Mouse (Mus musculus): ENCODE measurements around the gene Ppp1r36.
"Not testable (repeated sequence)": the region's sequence is repeated elsewhere in the genome, so short reads cannot be mapped to it uniquely, and the experiment has no call there.

The Ppp1r36 gene

GRCm38 (mm10) chr12:76397281-76397680 lies 20.1 kb upstream of the Ppp1r36 start:
- DNase-seq (ENCODE audit: low spot score) = no peak

DNA sequence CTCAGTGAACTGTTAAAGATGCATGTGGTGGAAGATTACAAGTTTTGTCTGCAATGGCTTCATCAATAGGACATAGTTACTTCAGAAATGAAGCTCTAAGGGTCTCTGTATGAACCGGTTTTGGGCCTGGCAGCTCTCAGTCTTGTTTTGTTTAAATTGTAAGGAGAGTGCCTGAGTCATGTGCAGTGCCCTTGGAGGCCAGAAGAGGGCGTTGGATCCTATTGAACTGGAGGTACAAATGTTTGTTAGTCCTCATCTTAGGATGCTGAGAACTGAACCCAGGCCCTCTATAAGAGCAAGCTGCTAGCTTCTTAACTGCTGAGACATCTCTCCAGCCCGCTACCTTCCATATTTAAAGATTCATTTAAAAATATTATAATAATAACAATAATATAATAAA lies 15.7 kb upstream of the Ppp1r36 start:
- DNase-seq (ENCODE audit: low spot score) = no peak

- DNase-seq (ENCODE audit: low spot score) = peak; percentile 91
Measured at GRCm38 (mm10) chr12:76402991-76403885, 14.1 kb upstream of the Ppp1r36 start.

DNA sequence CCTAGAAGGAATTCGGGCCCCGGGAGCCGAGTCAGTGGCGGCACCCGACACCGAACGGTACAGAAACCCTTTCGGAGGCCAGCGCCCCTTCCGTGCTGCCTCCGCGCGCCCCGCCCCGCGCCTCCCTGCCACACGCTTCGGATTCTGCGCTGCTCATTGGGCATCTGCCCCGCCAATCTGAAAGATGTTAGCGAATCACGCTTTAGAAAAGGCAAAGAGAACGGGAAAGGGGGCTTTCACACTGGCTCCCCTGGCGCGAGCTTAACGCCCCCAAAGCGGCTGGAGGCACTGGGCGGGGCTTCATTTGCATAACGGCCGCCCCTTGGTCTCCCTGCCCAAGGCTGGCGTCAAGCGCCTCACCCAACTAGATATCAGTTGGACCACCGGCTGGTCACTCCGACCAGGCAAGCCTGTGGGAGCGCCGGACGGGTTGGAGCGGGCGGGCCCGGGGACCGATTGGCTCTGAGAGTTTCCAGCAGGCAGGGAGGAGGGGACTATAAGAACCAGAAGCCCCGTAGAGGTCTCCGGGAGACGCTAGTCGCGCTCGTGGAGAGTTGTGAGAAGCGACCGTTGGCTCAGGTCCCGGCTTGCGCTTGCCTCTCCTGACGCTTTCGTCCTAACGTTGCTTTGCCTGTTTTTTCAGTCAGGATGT lies 13.3 kb upstream of the Ppp1r36 start, which contains the start of gene Hspa2:
TSS of gene Hspa2 (plus strand) at position 291 of the 652 bp plus-strand sequence.
- DNase-seq (ENCODE audit: low spot score) = peak; percentile 100

GRCm38 (mm10) chr12:76404836-76405182 lies 12.5 kb upstream of the Ppp1r36 start:
- peak; percentile 29 for DNase-seq (ENCODE audit: low spot score)

DNA sequence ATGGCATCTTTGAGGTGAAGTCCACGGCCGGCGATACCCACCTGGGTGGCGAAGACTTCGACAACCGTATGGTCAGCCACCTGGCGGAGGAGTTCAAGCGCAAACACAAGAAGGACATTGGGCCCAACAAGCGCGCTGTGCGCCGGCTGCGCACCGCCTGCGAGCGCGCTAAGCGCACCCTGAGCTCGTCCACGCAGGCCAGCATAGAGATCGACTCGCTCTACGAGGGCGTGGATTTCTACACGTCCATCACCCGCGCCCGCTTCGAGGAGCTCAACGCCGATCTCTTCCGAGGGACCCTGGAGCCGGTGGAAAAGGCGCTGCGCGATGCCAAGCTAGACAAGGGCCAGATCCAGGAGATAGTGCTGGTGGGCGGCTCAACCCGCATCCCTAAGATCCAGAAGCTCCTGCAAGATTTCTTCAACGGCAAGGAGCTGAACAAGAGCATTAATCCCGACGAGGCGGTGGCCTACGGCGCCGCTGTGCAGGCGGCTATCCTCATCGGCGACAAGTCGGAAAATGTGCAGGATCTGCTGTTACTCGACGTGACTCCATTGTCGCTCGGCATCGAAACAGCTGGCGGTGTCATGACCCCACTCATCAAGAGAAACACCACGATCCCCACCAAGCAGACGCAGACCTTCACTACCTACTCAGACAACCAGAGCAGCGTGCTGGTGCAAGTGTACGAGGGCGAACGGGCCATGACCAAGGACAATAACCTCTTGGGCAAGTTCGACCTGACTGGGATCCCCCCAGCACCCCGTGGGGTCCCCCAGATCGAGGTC lies 12.0 kb upstream of the Ppp1r36 start:
- DNase-seq (ENCODE audit: low spot score) = peak; percentile 26

DNA sequence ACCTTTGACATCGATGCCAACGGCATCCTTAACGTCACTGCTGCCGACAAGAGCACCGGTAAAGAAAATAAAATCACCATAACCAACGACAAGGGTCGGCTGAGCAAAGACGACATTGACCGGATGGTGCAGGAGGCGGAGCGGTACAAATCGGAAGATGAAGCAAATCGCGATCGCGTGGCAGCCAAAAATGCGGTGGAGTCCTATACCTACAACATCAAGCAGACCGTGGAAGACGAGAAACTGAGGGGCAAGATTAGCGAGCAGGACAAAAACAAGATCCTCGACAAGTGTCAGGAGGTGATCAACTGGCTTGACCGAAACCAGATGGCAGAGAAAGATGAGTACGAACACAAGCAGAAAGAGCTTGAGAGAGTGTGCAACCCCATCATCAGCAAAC lies 11.4 kb upstream of the Ppp1r36 start:
- no peak for DNase-seq (ENCODE audit: low spot score)

- DNase-seq (ENCODE audit: low spot score) = no peak
Measured at GRCm38 (mm10) chr12:76407184-76407583, 10.2 kb upstream of the Ppp1r36 start.

GRCm38 (mm10) chr12:76409166-76409565 lies 8.2 kb upstream of the Ppp1r36 start:
- no peak for DNase-seq (ENCODE audit: low spot score)

- no peak for DNase-seq (ENCODE audit: low spot score)
Measured at GRCm38 (mm10) chr12:76415383-76416010, 1.8 kb upstream of the Ppp1r36 start.

DNA sequence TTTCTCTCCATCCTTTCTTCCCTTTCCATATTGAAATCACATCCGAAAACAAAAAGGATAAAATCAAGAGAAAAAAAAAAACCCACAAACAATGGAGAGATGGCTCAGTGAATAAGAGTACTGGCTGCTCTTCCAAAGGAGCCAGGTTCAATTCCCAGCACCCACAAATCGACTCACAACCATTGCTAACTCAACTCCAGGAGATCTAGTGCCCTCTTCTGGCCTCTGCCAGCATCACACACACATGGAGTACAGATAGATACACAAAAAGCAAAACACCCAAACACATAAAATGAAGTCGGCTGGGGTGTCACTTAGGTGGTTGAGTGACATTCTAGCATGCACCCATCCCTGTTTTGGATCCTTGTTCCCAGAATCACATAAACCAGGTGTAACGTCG lies 1.0 kb downstream of the Ppp1r36 start:
- DNase-seq (ENCODE audit: low spot score) = no peak

- no peak for DNase-seq (ENCODE audit: low spot score)
Measured at GRCm38 (mm10) chr12:76425256-76425655, 7.9 kb downstream of the Ppp1r36 start.

DNA sequence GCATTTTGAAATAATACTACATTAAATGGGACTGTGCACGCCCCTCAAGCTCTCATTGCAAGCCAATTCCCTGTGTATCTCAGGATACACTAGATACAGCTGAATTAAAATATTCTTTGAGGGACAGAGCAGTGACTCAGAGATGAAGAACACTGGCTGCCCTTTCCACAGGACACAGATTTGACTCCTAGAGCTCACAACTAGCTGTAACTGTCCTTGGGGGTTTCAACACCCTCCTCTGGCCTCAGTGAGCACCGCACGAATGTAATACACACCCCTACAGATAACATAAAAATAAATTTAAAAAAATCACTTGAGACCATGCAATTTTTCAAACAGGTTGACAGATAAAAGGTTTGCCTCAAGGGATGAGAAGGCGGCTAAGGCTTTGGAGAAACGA lies 10.2 kb downstream of the Ppp1r36 start:
- DNase-seq (ENCODE audit: low spot score) = no peak

DNA sequence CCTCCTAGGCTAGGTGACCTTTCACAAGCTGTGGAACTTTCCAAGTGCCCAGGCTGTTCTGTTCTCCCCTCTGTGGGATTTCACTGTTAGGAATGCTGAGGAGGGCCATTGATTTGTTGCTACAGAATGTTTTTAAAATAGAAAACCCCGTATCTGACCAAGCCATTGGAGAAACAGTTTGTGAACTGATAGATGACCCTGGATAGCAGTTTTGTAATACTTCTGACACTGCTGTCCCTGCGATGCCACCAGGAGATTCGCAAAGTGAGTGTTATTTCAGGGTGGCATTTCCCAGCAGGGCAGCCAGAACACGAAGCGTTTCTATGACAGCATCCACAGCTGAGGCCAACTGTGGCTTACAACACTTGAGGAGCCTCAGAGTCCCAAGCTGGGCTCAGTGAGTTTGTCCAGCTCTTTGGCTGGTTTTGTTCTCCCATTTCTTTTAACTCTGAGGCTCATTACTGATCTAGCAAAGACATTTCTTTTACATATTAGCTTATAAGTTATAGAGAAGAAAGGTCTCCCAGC lies 13.6 kb downstream of the Ppp1r36 start:
- no peak for DNase-seq (ENCODE audit: low spot score)

- DNase-seq (ENCODE audit: low spot score) = no peak
Measured at GRCm38 (mm10) chr12:76431431-76431830, 14.1 kb downstream of the Ppp1r36 start.

GRCm38 (mm10) chr12:76434111-76434510 lies 16.8 kb downstream of the Ppp1r36 start:
- no peak for DNase-seq (ENCODE audit: low spot score)

DNA sequence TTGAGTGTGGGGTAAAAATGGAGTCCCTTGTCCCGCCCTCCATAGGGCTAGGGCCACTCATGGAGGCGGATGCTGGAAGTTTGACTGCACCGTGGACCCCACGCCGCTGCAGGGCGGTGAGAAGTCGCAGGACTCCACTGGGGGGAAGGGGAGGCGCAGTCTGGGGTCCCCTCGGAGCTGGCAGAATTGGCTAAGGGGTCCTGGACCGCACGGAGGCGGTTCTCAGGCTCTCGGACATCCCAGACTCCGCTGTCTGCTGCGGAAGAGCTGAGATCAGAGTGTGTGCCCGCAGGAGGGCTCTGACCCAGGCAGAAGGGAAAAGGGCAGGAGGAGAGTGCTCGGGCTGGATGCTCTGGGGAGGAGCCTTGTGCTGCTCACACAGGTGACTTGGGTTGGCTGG lies 17.7 kb downstream of the Ppp1r36 start:
- DNase-seq (ENCODE audit: low spot score) = no peak

- no peak for DNase-seq (ENCODE audit: low spot score)
Measured at GRCm38 (mm10) chr12:76435549-76435948, 18.2 kb downstream of the Ppp1r36 start.

GRCm38 (mm10) chr12:76443488-76443887 lies 26.1 kb downstream of the Ppp1r36 start:
- not testable (repeated sequence) for DNase-seq (ENCODE audit: low spot score)

DNA sequence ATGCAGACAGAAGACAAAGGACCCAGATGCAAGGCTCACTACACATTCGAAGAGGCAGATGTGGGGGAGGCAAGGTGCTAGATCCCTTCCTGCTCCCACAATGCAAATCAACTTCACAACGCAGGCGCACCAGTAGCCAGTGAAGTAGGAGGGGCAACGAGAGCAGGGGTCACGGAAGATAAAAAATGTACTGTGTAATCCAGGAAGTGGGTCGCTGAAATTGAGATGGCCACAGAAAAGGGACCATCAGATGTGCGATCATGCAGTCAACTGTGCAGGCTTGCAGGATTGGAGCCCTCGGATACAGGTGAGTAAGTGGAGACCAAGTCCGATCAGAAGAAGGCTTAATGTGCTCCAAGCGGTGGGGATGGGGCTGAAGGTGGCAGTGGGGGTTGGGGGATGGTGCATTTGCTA lies 27.0 kb downstream of the Ppp1r36 start:
- no peak for DNase-seq (ENCODE audit: low spot score)

GRCm38 (mm10) chr12:76444862-76445261 lies 27.5 kb downstream of the Ppp1r36 start:
- DNase-seq (ENCODE audit: low spot score) = no peak

DNA sequence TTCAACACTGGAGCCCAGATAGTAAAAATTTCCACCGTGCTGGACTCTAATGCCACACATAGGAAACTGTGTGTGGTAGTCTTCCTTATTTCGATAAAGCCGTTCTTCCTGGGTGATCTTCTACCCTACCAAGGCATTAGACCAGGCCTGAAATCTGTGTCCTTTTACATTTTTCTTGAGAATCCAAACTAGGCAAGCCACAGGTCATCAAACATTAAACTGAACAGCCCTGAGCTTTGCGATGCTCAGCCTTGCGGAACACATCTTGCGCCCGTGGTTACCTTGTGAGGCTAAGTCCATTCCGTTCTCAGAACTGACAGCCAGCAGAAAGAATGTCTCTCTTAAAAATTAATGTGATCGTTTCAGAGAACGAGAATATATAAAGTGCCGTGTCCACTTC lies 28.9 kb downstream of the Ppp1r36 start:
- no peak for DNase-seq (ENCODE audit: low spot score)

Measured in urinary bladder, postnatal 14 days (tissue).